Mouse (Mus musculus) kidney, postnatal 10 days (tissue): ENCODE results near the gene Pah.

Experiments used
- DNase-seq: peaks from one replicate; pipeline ENCODE4 v3.0.0; 2021; ENCODE audit warnings: mixed read lengths

The Pah gene

DNA sequence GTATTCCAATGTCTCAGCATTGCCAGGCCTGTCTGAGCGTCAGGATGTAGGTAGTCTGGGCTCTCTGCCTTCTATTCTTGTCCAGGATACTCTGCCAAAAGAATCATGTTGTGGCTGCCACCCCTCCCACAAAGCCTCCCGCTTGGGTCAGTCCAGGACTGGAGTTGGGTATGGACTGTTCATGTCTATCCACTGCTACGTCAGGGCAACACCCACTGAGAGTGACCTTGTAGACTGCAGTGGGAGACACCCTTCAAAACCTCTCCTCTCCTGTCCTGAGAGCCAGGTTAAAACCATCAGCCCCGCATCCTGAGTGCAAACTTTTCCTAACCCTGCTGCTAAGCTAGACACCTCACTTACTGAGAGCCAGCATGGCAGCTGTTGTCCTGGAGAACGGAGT is at the start of gene Pah:
Gene Pah, plus strand, starts transcription at position 150 of the 400 bp plus-strand sequence.
- DNase-seq = peak; percentile 62

GRCm38 (mm10) chr10:87473475-87474131 is 48.0 kb upstream of the Pah start:
- DNase-seq = no peak

- no peak for DNase-seq
Observed at GRCm38 (mm10) chr10:87474971-87475370, 46.6 kb upstream of the Pah start.

- DNase-seq = no peak
Observed at GRCm38 (mm10) chr10:87477895-87478294, 43.7 kb upstream of the Pah start.

DNA sequence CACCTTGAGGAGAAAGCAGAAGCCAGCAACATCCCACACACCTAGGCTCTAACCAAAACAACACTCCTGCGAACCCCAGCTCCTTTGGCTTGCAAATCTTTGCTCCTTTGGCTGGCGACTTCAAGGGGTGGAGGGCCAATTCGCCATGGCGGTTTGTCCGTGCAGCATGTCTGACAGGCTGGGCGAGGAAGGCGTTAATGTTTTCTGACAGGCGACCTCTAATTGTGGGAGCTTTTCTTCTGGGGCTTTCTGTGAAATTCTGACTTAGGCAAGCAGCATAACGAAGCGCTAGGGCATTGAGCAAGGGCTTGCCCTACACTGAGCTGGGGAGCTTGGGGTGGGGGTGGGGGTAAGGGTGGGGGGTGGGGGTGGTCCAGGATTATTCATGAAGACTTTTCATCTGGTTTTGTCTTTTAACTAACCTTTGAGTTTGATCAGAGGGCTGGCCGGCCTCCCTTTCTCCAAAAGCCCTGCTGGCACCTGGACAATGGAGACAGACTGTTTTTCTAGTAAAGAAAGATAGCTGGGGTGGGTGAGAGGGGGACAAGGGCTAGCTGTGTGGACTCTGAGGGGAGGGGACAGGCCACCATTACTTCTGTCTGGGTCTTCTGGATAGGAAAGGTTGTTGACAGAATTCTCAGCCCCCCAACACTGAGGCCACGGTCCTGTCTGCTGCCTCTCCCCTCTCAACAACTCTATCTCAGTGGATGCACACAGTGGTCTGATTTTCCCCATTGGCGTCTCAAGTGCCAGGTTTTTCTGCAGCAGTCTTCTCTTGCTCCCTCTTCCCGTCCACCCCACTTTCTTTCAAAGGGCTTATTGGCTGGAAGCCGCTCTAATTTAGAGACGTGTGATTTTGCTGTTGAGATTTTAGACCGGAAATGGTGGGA is 36.5 kb upstream of the Pah start:
- DNase-seq = no peak

GRCm38 (mm10) chr10:87485721-87486620 is 35.6 kb upstream of the Pah start:
- DNase-seq = peak; percentile 50

- peak; percentile 30 for DNase-seq
Observed at GRCm38 (mm10) chr10:87488429-87489145, 33.0 kb upstream of the Pah start.

- no peak for DNase-seq
Observed at GRCm38 (mm10) chr10:87489246-87490009, 32.2 kb upstream of the Pah start.

GRCm38 (mm10) chr10:87490328-87490727 is 31.3 kb upstream of the Pah start:
- DNase-seq = no peak

DNA sequence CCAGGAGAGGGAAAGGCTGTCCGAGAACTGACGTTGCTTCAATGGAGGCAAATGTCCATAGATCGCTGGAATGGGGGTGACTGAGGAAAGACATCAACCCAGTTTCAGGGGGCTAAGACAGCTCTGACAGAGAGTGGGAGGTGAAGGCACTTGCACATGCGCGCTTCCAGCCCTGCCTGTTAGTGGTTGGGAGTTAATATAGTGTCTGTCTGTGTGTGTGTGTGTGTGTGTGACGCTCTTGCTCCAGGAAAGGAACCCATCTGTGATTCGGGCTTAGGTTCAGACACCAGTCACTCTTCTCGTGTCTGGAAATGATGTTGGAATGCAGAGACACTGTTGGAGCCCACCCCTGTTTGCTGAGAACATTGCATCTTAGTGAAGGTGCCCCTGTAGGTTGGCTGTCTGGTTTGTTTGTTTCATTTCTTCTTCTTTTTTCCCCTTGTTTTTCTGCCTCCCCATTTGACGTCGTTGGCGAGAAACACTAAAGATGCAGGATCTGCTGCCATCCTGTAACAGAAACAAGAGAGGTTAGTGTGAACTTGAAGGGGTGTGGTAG is 30.0 kb upstream of the Pah start:
- no peak for DNase-seq

GRCm38 (mm10) chr10:87492332-87492660 is 29.3 kb upstream of the Pah start:
- no peak for DNase-seq

DNA sequence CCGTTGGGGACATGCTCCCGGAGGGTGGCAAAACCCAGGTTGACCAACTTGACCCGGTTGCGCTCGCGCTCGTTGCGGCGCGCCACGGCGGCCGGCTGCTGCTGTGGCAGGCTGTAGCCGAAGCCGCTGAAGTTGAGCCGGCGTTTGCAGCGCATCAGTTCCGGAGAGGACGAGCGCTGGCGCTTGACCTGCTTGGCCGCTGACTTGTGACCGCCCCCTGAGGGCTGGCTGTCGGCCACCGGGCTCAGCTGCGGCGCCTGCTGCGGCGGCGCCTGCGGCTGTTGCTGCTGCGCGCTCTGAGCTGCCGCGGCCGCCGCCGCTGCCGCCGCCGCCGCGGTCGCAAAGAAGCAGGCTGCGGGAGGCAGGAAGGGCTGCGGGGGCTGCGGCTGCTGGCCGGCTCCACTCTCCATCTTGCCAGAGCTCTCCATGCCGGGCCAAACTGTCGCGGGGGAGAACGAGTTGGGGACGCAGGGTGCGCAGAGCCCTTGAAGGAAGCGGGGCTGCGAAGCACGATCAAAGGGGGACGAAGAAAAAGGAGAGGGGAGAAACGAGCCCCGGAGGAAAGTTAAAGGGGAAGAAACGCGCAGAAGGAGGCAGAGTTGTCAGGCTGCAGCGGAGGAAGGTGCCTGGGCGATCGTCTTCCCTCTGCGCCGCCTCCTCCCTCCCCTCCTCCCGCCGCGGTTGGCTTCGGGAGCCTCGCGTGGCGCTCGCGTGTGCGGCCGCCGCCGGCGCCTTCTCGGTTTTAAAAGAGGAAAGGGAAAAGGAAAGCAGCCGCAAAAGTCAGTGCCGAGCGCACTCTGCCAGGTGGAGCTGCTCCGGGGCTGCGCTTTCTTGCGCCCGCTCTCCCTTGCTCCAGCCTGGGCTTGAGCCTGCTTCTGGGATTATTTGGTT is 28.7 kb upstream of the Pah start:
- peak; percentile 80 for DNase-seq

DNA sequence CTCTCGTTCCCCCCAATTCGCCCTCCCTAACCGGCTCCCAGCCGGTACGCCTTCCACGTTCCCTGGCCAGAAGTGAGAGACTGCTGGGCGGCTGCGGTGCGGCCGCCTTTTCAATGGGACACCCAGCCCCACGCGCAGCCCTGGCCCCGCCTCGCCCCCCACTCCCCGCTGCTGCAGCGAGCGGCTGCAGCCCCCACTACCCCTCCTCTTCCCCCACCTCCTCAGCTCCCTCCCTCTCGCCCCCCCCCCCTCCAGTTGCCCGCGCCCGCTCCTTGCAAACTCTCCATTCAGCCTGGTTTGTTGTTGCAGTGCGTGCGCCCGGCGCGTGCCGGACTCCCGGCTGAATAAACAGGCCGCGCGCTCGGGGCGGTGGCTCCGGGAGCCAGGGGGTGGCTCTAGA is 28.0 kb upstream of the Pah start, which contains the start of gene Ascl1:
Gene Ascl1, minus strand, starts transcription at position 85 of the 400 bp plus-strand sequence.
- DNase-seq = peak; percentile 7

- DNase-seq = no peak
Observed at GRCm38 (mm10) chr10:87494176-87494575, 27.4 kb upstream of the Pah start.

GRCm38 (mm10) chr10:87494596-87494995 is 27.0 kb upstream of the Pah start:
- peak; percentile 27 for DNase-seq

GRCm38 (mm10) chr10:87497056-87497455 is 24.5 kb upstream of the Pah start:
- DNase-seq = no peak

DNA sequence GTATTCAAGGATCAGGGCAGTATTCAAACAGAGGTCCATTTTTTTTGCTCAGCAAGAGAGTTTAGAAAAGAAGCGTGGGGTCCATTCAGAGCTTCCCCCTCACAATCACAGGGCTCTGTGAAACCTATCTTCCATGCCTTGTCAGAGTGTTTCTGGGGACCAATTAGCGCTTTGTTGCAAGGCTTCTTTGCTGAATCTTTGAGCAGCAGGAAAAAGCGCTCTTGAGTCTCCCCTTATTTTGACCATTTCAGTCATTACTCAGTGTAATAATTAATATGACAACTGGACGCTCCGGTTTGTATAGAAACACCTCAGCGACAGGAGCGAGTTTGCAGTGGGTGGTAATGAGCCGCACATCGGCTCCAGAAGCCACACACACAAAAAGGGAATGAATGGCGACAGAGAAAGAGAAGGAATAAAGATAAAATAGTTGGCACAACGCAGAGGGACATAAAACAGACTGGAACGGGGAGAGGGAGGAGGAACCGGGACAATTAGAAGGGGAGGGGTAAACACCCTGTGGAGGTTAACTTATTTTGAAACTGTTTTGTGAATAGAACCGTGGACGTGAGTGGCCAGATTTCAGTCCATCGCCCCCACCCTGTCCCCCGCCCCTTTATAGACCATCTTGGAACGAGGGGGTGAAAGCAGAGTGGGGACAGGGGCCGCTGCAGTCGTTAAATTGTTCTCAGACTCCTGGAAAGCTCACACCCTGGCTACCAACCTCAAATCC is 20.5 kb upstream of the Pah start:
- DNase-seq = no peak

- no peak for DNase-seq
Observed at GRCm38 (mm10) chr10:87501659-87502042, 19.9 kb upstream of the Pah start.

- no peak for DNase-seq
Observed at GRCm38 (mm10) chr10:87502283-87502682, 19.3 kb upstream of the Pah start.

GRCm38 (mm10) chr10:87503946-87504345 is 17.6 kb upstream of the Pah start:
- peak; percentile 77 for DNase-seq
